Mouse (Mus musculus) embryonic facial prominence, embryonic 14.5 days (tissue): ENCODE results near the gene Sf3b3. TPM values are rescaled to one million over a fixed set of nuclear protein-coding genes. Genes with fewer than 3 reads are reported as not detected.
"Not testable (repeated sequence)": the region's sequence is repeated elsewhere in the genome, so short reads cannot be mapped to it uniquely, and the experiment has no call there.

ENCODE experiments used
- ATAC-seq: fragments of 200-750 bp; cut with Nextera tagmentation; 2 replicates; pipeline ENCODE4 v1.8.0; 2017; ENCODE audit warnings: low read depth, moderate number of reproducible peaks, moderate TSS enrichment
- DNase-seq: peaks from one replicate; pipeline ENCODE4 v3.0.0-alpha.2; 2015; ENCODE audit warnings: low spot score
- H3K27ac ChIP-seq: fragments of 300-500 bp; sonication (generic); replicated peaks from 2 replicates; pipeline ENCODE4 v1.5.1; 2014; ENCODE audit warnings: low read depth, mild to moderate bottlenecking, low read length, moderate library complexity
- H3K27me3 ChIP-seq: fragments of 300-500 bp; sonication (generic); replicated peaks from 2 replicates; pipeline ENCODE4 v1.6.1; 2014; ENCODE audit warnings: low read length; ENCODE audit not compliant: control insufficient read depth, insufficient read depth
- H3K36me3 ChIP-seq: fragments of 300-500 bp; sonication (generic); 2 replicates; pipeline ENCODE4 v1.6.1; 2014; ENCODE audit warnings: low read length, mixed read lengths; ENCODE audit not compliant: control insufficient read depth, insufficient read depth
- H3K4me1 ChIP-seq: fragments of 300-500 bp; sonication (generic); 2 replicates; pipeline ENCODE4 v1.6.1; 2014; ENCODE audit warnings: antibody characterized with exemption, low read length; ENCODE audit not compliant: control insufficient read depth, insufficient read depth
- H3K4me2 ChIP-seq: fragments of 300-500 bp; sonication (generic); 2 replicates; pipeline ENCODE4 v1.6.1; 2014; ENCODE audit warnings: low read depth, mild to moderate bottlenecking, low read length, moderate library complexity, mixed read lengths
- H3K4me3 ChIP-seq: fragments of 300-500 bp; sonication (generic); 2 replicates; pipeline ENCODE4 v1.5.1; 2014; ENCODE audit warnings: low read depth, mild to moderate bottlenecking, low read length
- H3K9ac ChIP-seq: fragments of 300-500 bp; sonication (generic); 2 replicates; pipeline ENCODE4 v1.6.1; 2014; ENCODE audit warnings: low read depth, mild to moderate bottlenecking, low read length, moderate library complexity, mixed read lengths
- H3K9me3 ChIP-seq: fragments of 300-500 bp; sonication (generic); 2 replicates; pipeline ENCODE4 v1.6.1; 2016; ENCODE audit warnings: low read length; ENCODE audit not compliant: control insufficient read depth
- WGBS: fragments of 180-500 bp; shearing (Covaris S2); extraction: QIAGEN DNeasy Blood & Tissue Kit; methylation state at CpG from one replicate; pipeline ENCODE4 v1.1.7; 2014; 5-methylcytosine and 5-hydroxymethylcytosine counted together
- polyA plus RNA-seq: library from polyadenylated mRNA; unstranded; fragments of >200 nt; fragmentation: Nextera tagmentation; extraction: Ambion mirVana; gene quantifications from 2 replicates; pipeline ENCODE4 v1.2.1, GENCODE M21; 2014

Sf3b3 gene
- polyA plus RNA-seq, 1 experiment from 2014 or later: 127 TPM

DNA sequence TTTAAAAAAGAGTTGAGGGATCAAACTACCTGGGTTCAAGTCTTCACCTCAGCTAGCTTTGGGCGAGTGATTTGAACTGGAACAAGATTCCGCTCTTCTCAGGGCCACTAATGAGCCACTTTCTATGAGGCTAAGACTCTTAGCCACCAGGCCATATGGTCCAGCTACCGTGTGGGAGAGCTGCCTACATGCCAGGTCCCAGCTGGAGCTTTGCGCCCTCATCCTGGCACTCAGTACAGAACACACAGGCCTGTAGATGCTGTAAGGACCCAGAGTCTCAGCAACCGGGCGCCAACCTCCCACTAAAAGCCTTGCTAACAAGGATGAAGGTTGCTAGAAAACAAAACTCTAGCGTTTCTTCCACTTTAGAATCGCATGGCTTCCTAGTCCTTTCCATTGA lies 41.9 kb upstream of the Sf3b3 start:
- Histone ChIP-seq H3K27ac (no peak overlapping the region), H3K27me3 (no peaks in the 10 kb centered on the region), H3K4me1 (no peaks in the 10 kb centered on the region), H3K36me3 (peaks cover 61% of the 10 kb centered on the region), H3K4me3 (no peak overlapping the region), H3K9ac (no peak overlapping the region), H3K4me2 (no peak overlapping the region), H3K9me3 (no peaks in the 10 kb centered on the region)
- ATAC-seq (no peak), DNase-seq (no peak)
- 94% methylated on average over 8 of the region's 8 CpGs for WGBS

DNA sequence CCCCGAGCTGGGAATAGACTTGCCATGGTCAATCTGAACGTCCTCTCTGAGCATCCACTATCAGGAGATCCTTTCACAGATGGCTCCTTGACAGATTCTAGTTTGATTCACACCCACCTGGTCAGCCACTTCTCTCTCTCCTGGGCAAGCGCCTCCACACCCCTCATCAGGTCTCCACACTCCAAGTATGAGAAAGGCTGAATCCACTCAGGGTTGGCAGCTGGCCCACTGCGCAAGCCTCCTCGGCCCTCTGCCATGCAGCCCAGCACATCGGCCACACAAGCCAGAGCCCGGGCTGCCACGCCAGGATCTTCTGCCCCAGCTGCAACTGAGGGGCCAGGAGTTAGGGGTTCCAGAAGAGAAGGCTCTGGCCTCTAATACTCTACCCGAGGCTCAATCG lies 41.0 kb upstream of the Sf3b3 start:
- Histone ChIP-seq H3K4me1 (no peaks in the 10 kb centered on the region), H3K4me2 (no peak overlapping the region), H3K27me3 (no peaks in the 10 kb centered on the region), H3K36me3 (peaks cover 67% of the 10 kb centered on the region), H3K27ac (no peak overlapping the region), H3K9me3 (no peaks in the 10 kb centered on the region), H3K4me3 (no peak overlapping the region), H3K9ac (no peak overlapping the region)
- DNase-seq (no peak), ATAC-seq (no peak)
- 88% methylated on average over 10 of the region's 10 CpGs for WGBS

GRCm38 (mm10) chr8:110886634-110887033 lies 40.0 kb upstream of the Sf3b3 start:
- H3K4me2 ChIP-seq: no peak overlapping the region
- no peaks in the 10 kb centered on the region for H3K27me3 ChIP-seq
- WGBS: 84% methylated on average over 3 of the region's 3 CpGs
- ATAC-seq (no peak), DNase-seq (no peak)
- H3K36me3 ChIP-seq: peaks cover 70% of the 10 kb centered on the region
- H3K9ac ChIP-seq: no peak overlapping the region
- no peaks in the 10 kb centered on the region for H3K4me1 ChIP-seq
- no peaks in the 10 kb centered on the region for H3K9me3 ChIP-seq
- no peak overlapping the region for H3K4me3 ChIP-seq
- H3K27ac ChIP-seq: no peak overlapping the region

DNA sequence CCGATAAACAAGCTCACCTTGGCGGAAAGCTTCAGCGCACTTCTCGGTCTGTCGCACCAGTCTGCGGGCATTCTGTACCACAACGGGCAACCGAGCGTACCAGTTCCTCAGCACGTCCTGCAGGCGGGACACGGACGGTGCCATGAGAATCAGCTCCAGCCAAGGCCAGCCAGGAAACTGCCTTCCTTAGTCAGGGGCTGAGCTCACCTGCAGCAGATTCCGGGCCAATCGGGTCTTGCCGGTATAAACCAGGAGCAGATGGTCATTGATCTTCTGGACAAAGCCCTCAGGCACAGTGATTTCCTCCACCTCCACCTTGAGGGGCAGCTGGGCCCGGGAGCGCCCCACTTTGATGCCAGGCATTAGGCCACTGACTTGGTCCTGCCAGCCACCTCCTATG lies 37.2 kb upstream of the Sf3b3 start:
- Histone ChIP-seq H3K36me3 (peaks cover 87% of the 10 kb centered on the region), H3K9ac (no peak overlapping the region), H3K4me1 (no peaks in the 10 kb centered on the region), H3K9me3 (no peaks in the 10 kb centered on the region), H3K4me3 (no peak overlapping the region), H3K27me3 (no peaks in the 10 kb centered on the region), H3K4me2 (no peak overlapping the region), H3K27ac (no peak overlapping the region)
- DNase-seq: no peak
- no peak for ATAC-seq
- WGBS: 92% methylated on average over 18 of the region's 18 CpGs

DNA sequence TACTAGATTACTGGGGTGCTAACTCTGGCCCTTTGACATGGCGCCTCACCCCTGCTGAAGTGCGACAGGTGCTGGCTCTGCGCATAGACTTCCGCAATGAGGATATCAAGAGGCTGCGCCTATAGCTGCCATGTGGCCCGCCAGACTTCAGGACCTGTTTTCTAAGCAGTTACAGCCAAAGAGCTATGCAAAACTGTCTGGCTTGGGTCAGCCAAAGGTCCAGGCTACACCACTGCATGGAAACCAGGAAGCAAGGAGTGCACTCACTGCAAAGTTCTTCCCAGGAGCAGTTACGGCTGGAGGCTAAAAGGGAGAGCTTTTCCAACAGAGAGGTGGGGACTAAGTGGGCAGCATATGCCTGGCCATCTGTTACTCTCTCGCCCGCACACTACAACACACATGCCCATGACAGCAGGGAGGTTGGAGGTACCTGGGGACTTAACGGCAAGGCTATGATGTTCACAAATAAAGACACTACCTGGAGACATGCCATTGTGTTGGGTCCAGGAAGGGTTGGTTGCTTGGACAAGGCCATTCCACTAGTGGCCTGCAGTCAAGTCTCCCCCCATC lies 35.2 kb upstream of the Sf3b3 start:
- no peak overlapping the region for H3K4me2 ChIP-seq
- no peak overlapping the region for H3K4me3 ChIP-seq
- H3K4me1 ChIP-seq: no peaks in the 10 kb centered on the region
- H3K27me3 ChIP-seq: no peaks in the 10 kb centered on the region
- ATAC-seq (no peak), DNase-seq (no peak)
- H3K9ac ChIP-seq: no peak overlapping the region
- WGBS: 95% methylated on average over 10 of the region's 10 CpGs
- peaks cover 91% of the 10 kb centered on the region for H3K36me3 ChIP-seq
- no peak overlapping the region for H3K27ac ChIP-seq
- no peaks in the 10 kb centered on the region for H3K9me3 ChIP-seq

GRCm38 (mm10) chr8:110877862-110878261 lies 31.3 kb upstream of the Sf3b3 start:
- peaks cover 95% of the 10 kb centered on the region for H3K36me3 ChIP-seq

DNA sequence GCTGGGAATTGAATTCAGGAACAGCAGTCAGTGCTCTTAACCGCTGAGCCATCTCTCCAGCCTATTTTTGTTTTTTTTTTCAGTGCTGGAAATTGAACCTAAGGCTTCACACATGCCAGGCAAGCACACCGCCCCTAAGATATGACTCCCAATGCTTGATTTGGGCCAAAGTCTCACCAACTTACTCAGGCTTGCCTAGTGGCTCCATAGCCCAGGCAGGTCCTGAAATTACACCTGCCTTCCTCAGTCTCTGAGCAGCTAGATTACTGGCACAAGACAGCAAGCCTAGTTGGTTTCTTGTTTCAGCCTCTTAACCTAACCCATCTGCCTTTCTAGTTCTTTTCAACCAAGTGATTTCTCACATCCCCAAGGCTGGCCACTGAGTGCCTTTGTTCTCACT lies 23.9 kb upstream of the Sf3b3 start:
- DNase-seq (no peak), ATAC-seq (no peak)
- H3K27ac ChIP-seq: no peak overlapping the region
- no peaks in the 10 kb centered on the region for H3K9me3 ChIP-seq
- H3K27me3 ChIP-seq: no peaks in the 10 kb centered on the region
- WGBS: 98% methylated on average over 2 of the region's 2 CpGs
- H3K9ac ChIP-seq: no peak overlapping the region
- no peaks in the 10 kb centered on the region for H3K4me1 ChIP-seq
- H3K4me2 ChIP-seq: no peak overlapping the region
- peaks cover 96% of the 10 kb centered on the region for H3K36me3 ChIP-seq
- no peak overlapping the region for H3K4me3 ChIP-seq

More at GRCm38 (mm10) chr8:110877862-110878261, 31.3 kb upstream of the Sf3b3 start:
- Histone ChIP-seq H3K4me1 (no peaks in the 10 kb centered on the region), H3K27me3 (no peaks in the 10 kb centered on the region), H3K4me2 (no peak overlapping the region), H3K4me3 (no peak overlapping the region), H3K27ac (no peak overlapping the region), H3K9me3 (no peaks in the 10 kb centered on the region), H3K9ac (no peak overlapping the region)
- DNase-seq: no peak
- ATAC-seq: no peak
- 70% methylated on average over 4 of the region's 4 CpGs for WGBS

DNA sequence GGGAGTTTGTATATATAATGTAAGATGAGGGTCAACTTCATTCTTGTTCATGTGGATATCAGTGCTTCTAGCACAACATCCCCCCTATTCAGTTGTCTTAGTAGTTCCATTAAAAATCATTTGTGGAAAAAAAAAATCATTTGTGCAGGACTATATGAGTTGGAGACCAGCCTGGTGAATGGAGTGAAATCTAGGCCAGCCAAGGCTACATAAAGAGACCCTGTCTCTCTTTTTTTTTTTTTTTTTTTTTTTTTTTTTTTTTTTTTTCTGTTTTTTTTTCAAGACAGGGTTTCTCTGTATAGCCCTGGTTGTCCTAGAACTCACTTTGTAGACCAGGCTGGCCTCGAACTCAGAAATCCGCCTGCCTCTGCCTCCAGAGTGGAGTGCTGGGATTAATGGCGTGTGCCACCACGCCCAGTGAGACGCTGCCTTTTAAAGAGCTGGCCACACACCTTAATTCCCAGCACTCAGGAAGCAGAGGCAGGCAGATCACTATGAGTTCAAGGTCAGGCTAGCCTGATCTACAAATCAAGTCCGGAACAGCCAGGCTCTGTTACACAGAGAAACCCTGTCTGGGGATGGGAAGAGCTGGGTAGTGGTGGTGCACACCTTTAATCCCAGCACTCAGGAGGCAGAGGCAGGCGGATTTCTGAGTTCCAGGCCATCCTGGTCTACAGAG lies 14.9 kb upstream of the Sf3b3 start:
- not testable (repeated sequence) for DNase-seq, H3K27me3 ChIP-seq, H3K4me2 ChIP-seq, H3K9ac ChIP-seq, H3K4me3 ChIP-seq, ATAC-seq, H3K9me3 ChIP-seq, H3K4me1 ChIP-seq, H3K27ac ChIP-seq
- H3K36me3 ChIP-seq: peaks cover 94% of the 10 kb centered on the region
- 95% methylated on average over 7 of the region's 7 CpGs for WGBS
